Comparison of ENCODE assay signal across 7 mouse cellular contexts in genomic region chr12:82168820-82169533, GRCm38 (mm10). TPM values are rescaled to one million over a fixed set of nuclear protein-coding genes. Genes with fewer than 3 reads are reported as not detected.
DNase-seq lines count a peak whose midpoint lies in the region; ATAC-seq lines count a peak whose summit lies in the region.

TSS of gene Sipa1l1 (plus strand) at chr12:82169320.

- no peaks in the 10 kb centered on the region for H3K27me3 ChIP-seq in intestine, embryonic 16.5 days (replicated peaks; ENCODE audit: control insufficient read depth, insufficient read depth, low read length)
- no peaks in the 10 kb centered on the region for H3K27me3 ChIP-seq in midbrain, embryonic 11.5 days (ENCODE audit: control insufficient read depth, insufficient read depth, low read length)

- peak within 1 kb of the TSS; percentile 82 for H3K4me3 ChIP-seq in intestine, embryonic 16.5 days (ENCODE audit: low read length)
- H3K4me3 ChIP-seq in midbrain, embryonic 11.5 days (ENCODE audit: low read depth, low read length): peak within 1 kb of the TSS; percentile 91

- intact Hi-C loops in left cerebral cortex, postnatal 36 days (cut with DNase I): loop anchor here (1.0 to 2.0 kb wide), 2 partner anchors 64 to 96 kb away; no protein-coding TSS in a partner anchor

- H3K4me1 ChIP-seq in intestine, embryonic 16.5 days (ENCODE audit: control insufficient read depth, insufficient read depth, low read length): peaks cover 14% of the 10 kb centered on the region
- peaks cover 23% of the 10 kb centered on the region for H3K4me1 ChIP-seq in midbrain, embryonic 11.5 days (ENCODE audit: control insufficient read depth, insufficient read depth, low read length)

- no peaks in the 10 kb centered on the region for H3K9me3 ChIP-seq in intestine, embryonic 16.5 days (ENCODE audit: control insufficient read depth, low read length)
- no peaks in the 10 kb centered on the region for H3K9me3 ChIP-seq in midbrain, embryonic 11.5 days (ENCODE audit: control insufficient read depth, low read length)

- 1% methylated on average over 36 of the region's 43 CpGs for WGBS in intestine, embryonic 16.5 days
- WGBS in midbrain, embryonic 11.5 days: under 1% methylated on average over 38 of the region's 43 CpGs

- H3K9ac ChIP-seq in intestine, embryonic 16.5 days (ENCODE audit: low read depth, low read length): peak within 1 kb of the TSS; percentile 91
- peak within 1 kb of the TSS; percentile 95 for H3K9ac ChIP-seq in midbrain, embryonic 11.5 days (ENCODE audit: low read length)

- DNase-seq in adrenal gland, adult 2 months: peak; percentile 97
- peak; percentile 96 for DNase-seq in embryo, embryonic 11.5 days (ENCODE audit: low read depth, low spot score)
- peak; percentile 90 to 95 for DNase-seq in gastrocnemius, postnatal 4 days (ENCODE audit: low spot score in 2 of 2)
- peak; percentile 95 for DNase-seq in left cerebral cortex, postnatal 36 days (ENCODE audit: low spot score in 2 of 2)
- DNase-seq in midbrain, embryonic 11.5 days (ENCODE audit: low spot score, missing footprints): peak; percentile 99
- peak; percentile 95 for DNase-seq in skeletal muscle tissue, adult 2 months (ENCODE audit: low read depth, low spot score)

- ATAC-seq in intestine, embryonic 16.5 days: peak; percentile 88
- peak; percentile 89 for ATAC-seq in midbrain, embryonic 11.5 days (ENCODE audit: low FRiP score)

- H3K27ac ChIP-seq in intestine, embryonic 16.5 days (ENCODE audit: low read length): peak within 1 kb of the TSS; percentile 94
- peak within 1 kb of the TSS; percentile 94 for H3K27ac ChIP-seq in midbrain, embryonic 11.5 days (ENCODE audit: low read depth, low read length)

- peak within 1 kb of the TSS; percentile 89 for H3K4me2 ChIP-seq in intestine, embryonic 16.5 days (ENCODE audit: low read depth, low read length)
- peak within 1 kb of the TSS; percentile 94 for H3K4me2 ChIP-seq in midbrain, embryonic 11.5 days

- H3K36me3 ChIP-seq in intestine, embryonic 16.5 days (ENCODE audit: control insufficient read depth, insufficient read depth, low read length): no peaks in the 10 kb centered on the region
- H3K36me3 ChIP-seq in midbrain, embryonic 11.5 days (ENCODE audit: control insufficient read depth, insufficient read depth, low read length): no peaks in the 10 kb centered on the region

RNA-seq across cellular contexts. Expression of gene Sipa1l1, which starts in this region (rescaled TPM):
- 10 to 100 TPM; 25.1 to 29.7 TPM for total RNA-seq in adrenal gland, adult 2 months (2021)
- polyA plus RNA-seq in adrenal gland, adult 2 months (2012; rRNA removed): 9.1 and 9.7 TPM in 2 replicates
- 10 to 100 TPM; 26.8 to 32.9 TPM for total RNA-seq in gastrocnemius, postnatal 4 days (2021)
- polyA plus RNA-seq in intestine, embryonic 16.5 days (2015; fragmentation: Nextera tagmentation; extraction: Ambion mirVana): 20.1 and 21.2 TPM in 2 replicates
- total RNA-seq in left cerebral cortex, postnatal 36 days (2021): 100 to 1,000 TPM; 242 to 306 TPM
- 24.1 and 25.6 TPM in 2 replicates for polyA plus RNA-seq in midbrain, embryonic 11.5 days (2014; fragmentation: Nextera tagmentation; extraction: Ambion mirVana)

Comparison
In these comparisons a context has a peak if more than half of its experiments do, and no peak if none do; other contexts are left out.
1. Peak in every context shown above with its lines: DNase-seq, ATAC-seq, H3K4me3 ChIP-seq and H3K27ac ChIP-seq.
2. RNA of gene Sipa1l1 (total RNA-seq): 242 to 306 TPM in left cerebral cortex, postnatal 36 days; 26.8 to 32.9 TPM in gastrocnemius, postnatal 4 days and 25.1 to 29.7 TPM in adrenal gland, adult 2 months; every median in the first group is over 4 times any median in the second.